Mouse (Mus musculus): ENCODE results near the gene Gm20388. TPM values are rescaled to one million over a fixed set of nuclear protein-coding genes. Genes with fewer than 3 reads are reported as not detected.
A peak's percentile ranks its signal among the peaks of the same experiment; 100 is the strongest.

The Gm20388 gene
- polyA plus RNA-seq, 1 experiment from 2014 or later: 4.4 TPM

GRCm38 (mm10) chr8:122003646-122004045 lies 2093.0 kb downstream of the Gm20388 start:
- H3K9ac ChIP-seq (replicated peaks): no peak overlapping the region
- 82% methylated on average over 8 of the region's 8 CpGs for WGBS
- H3K27me3 ChIP-seq: no peaks in the 10 kb centered on the region
- peak overlapping the region; percentile 49; the same call in 1 of the 2 replicates for H3K27ac ChIP-seq
- no peak for ATAC-seq
- H3K4me2 ChIP-seq (replicated peaks): no peak overlapping the region
- H3K36me3 ChIP-seq: peaks cover 83% of the 10 kb centered on the region
- peaks cover 7% of the 10 kb centered on the region for H3K4me1 ChIP-seq (replicated peaks)
- no peaks in the 10 kb centered on the region for H3K9me3 ChIP-seq
- H3K4me3 ChIP-seq (replicated peaks): no peak overlapping the region

GRCm38 (mm10) chr8:122004131-122004530 lies 2093.5 kb downstream of the Gm20388 start:
- H3K36me3 ChIP-seq: peaks cover 83% of the 10 kb centered on the region
- no peak for ATAC-seq
- H3K4me2 ChIP-seq (replicated peaks): no peak overlapping the region
- 81% methylated on average over 5 of the region's 5 CpGs for WGBS
- H3K27ac ChIP-seq: peak overlapping the region; percentile 49; the same call in 1 of the 2 replicates
- 0 out of 2 replicates have a peak overlapping the region, but pooled peaks have one; percentile 32 for H3K9ac ChIP-seq (replicated peaks)
- H3K4me1 ChIP-seq (replicated peaks): peaks cover 7% of the 10 kb centered on the region
- H3K4me3 ChIP-seq (replicated peaks): no peak overlapping the region
- H3K27me3 ChIP-seq: no peaks in the 10 kb centered on the region
- no peaks in the 10 kb centered on the region for H3K9me3 ChIP-seq

- no peaks in the 10 kb centered on the region for H3K9me3 ChIP-seq
- H3K27me3 ChIP-seq: no peaks in the 10 kb centered on the region
- no peak overlapping the region for H3K27ac ChIP-seq
- peaks cover 77% of the 10 kb centered on the region for H3K36me3 ChIP-seq
- peaks cover 7% of the 10 kb centered on the region for H3K4me1 ChIP-seq (replicated peaks)
- 82% methylated on average over 25 of the region's 25 CpGs for WGBS
- H3K4me3 ChIP-seq (replicated peaks): no peak overlapping the region
- ATAC-seq: 0 out of 2 replicates have a peak, but pooled peaks have one; percentile 20
- no peak overlapping the region for H3K4me2 ChIP-seq (replicated peaks)
- no peak overlapping the region for H3K9ac ChIP-seq (replicated peaks)
These were observed 2095.0 kb downstream of the Gm20388 start for GRCm38 (mm10) chr8:122005422-122006204.

GRCm38 (mm10) chr8:122006688-122007484 lies 2096.2 kb downstream of the Gm20388 start:
- Histone ChIP-seq H3K9ac (replicated peaks) (no peak overlapping the region), H3K4me3 (replicated peaks) (no peak overlapping the region), H3K27me3 (no peaks in the 10 kb centered on the region), H3K4me2 (replicated peaks) (no peak overlapping the region), H3K36me3 (peaks cover 73% of the 10 kb centered on the region), H3K4me1 (replicated peaks) (peaks cover 7% of the 10 kb centered on the region), H3K9me3 (no peaks in the 10 kb centered on the region), H3K27ac (no peak overlapping the region)
- 85% methylated on average over 13 of the region's 13 CpGs for WGBS
- no peak for ATAC-seq

- no peak for ATAC-seq
- Histone ChIP-seq H3K4me3 (replicated peaks) (no peak overlapping the region), H3K27me3 (no peaks in the 10 kb centered on the region), H3K36me3 (peaks cover 69% of the 10 kb centered on the region), H3K4me1 (replicated peaks) (peaks cover 7% of the 10 kb centered on the region), H3K27ac (no peak overlapping the region), H3K9me3 (no peaks in the 10 kb centered on the region), H3K9ac (replicated peaks) (no peak overlapping the region), H3K4me2 (replicated peaks) (no peak overlapping the region)
- 92% methylated on average over 5 of the region's 5 CpGs for WGBS
These were observed 2097.8 kb downstream of the Gm20388 start for GRCm38 (mm10) chr8:122008395-122008794.

GRCm38 (mm10) chr8:122010638-122011037 lies 2100.0 kb downstream of the Gm20388 start:
- no peak overlapping the region for H3K27ac ChIP-seq
- no peak for ATAC-seq
- no peak overlapping the region for H3K9ac ChIP-seq (replicated peaks)
- no peaks in the 10 kb centered on the region for H3K9me3 ChIP-seq
- WGBS: 94% methylated on average over 5 of the region's 5 CpGs
- H3K4me3 ChIP-seq (replicated peaks): no peak overlapping the region
- no peaks in the 10 kb centered on the region for H3K27me3 ChIP-seq
- peaks cover 64% of the 10 kb centered on the region for H3K36me3 ChIP-seq
- H3K4me1 ChIP-seq (replicated peaks): no peaks in the 10 kb centered on the region
- no peak overlapping the region for H3K4me2 ChIP-seq (replicated peaks)

- Histone ChIP-seq H3K9ac (replicated peaks) (no peak overlapping the region), H3K27me3 (no peaks in the 10 kb centered on the region), H3K9me3 (no peaks in the 10 kb centered on the region), H3K4me1 (replicated peaks) (no peaks in the 10 kb centered on the region), H3K27ac (no peak overlapping the region), H3K4me2 (replicated peaks) (no peak overlapping the region), H3K4me3 (replicated peaks) (no peak overlapping the region), H3K36me3 (peaks cover 62% of the 10 kb centered on the region)
- no peak for ATAC-seq
- WGBS: 67% methylated on average over 7 of the region's 7 CpGs
These were observed 2100.5 kb downstream of the Gm20388 start for GRCm38 (mm10) chr8:122011066-122011588.

- H3K27me3 ChIP-seq: no peaks in the 10 kb centered on the region
- H3K9ac ChIP-seq (replicated peaks): no peak overlapping the region
- WGBS: 49% methylated on average over 3 of the region's 3 CpGs
- H3K27ac ChIP-seq: no peak overlapping the region
- no peaks in the 10 kb centered on the region for H3K4me1 ChIP-seq (replicated peaks)
- no peaks in the 10 kb centered on the region for H3K9me3 ChIP-seq
- H3K36me3 ChIP-seq: peaks cover 58% of the 10 kb centered on the region
- H3K4me3 ChIP-seq (replicated peaks): no peak overlapping the region
- no peak overlapping the region for H3K4me2 ChIP-seq (replicated peaks)
- ATAC-seq: no peak
These were observed 2104.0 kb downstream of the Gm20388 start for GRCm38 (mm10) chr8:122014606-122015005.

- no peak overlapping the region for H3K4me2 ChIP-seq (replicated peaks)
- no peaks in the 10 kb centered on the region for H3K27me3 ChIP-seq
- no peak overlapping the region for H3K9ac ChIP-seq (replicated peaks)
- WGBS: 87% methylated on average over 22 of the region's 22 CpGs
- H3K4me3 ChIP-seq (replicated peaks): no peak overlapping the region
- H3K9me3 ChIP-seq: no peaks in the 10 kb centered on the region
- H3K4me1 ChIP-seq (replicated peaks): 0 out of 2 replicates have a peak, but pooled peaks cover 3% of the 10 kb centered on the region
- peaks cover 58% of the 10 kb centered on the region for H3K36me3 ChIP-seq
- H3K27ac ChIP-seq: no peak overlapping the region
- no peak for ATAC-seq
These were observed 2107.6 kb downstream of the Gm20388 start for GRCm38 (mm10) chr8:122018046-122018831.

- H3K4me1 ChIP-seq (replicated peaks): 0 out of 2 replicates have a peak, but pooled peaks cover 3% of the 10 kb centered on the region
- no peaks in the 10 kb centered on the region for H3K27me3 ChIP-seq
- 93% methylated on average over 1 of the region's 1 CpGs for WGBS
- H3K27ac ChIP-seq: no peak overlapping the region
- no peak overlapping the region for H3K4me2 ChIP-seq (replicated peaks)
- no peak for ATAC-seq
- no peak overlapping the region for H3K4me3 ChIP-seq (replicated peaks)
- H3K36me3 ChIP-seq: peaks cover 60% of the 10 kb centered on the region
- no peak overlapping the region for H3K9ac ChIP-seq (replicated peaks)
- no peaks in the 10 kb centered on the region for H3K9me3 ChIP-seq
These were observed 2108.5 kb downstream of the Gm20388 start for GRCm38 (mm10) chr8:122019162-122019561.

- Histone ChIP-seq H3K9me3 (no peaks in the 10 kb centered on the region), H3K27me3 (no peaks in the 10 kb centered on the region), H3K27ac (no peak overlapping the region), H3K4me3 (replicated peaks) (no peak overlapping the region), H3K36me3 (peaks cover 67% of the 10 kb centered on the region), H3K4me1 (replicated peaks) (0 out of 2 replicates have a peak, but pooled peaks cover 3% of the 10 kb centered on the region), H3K4me2 (replicated peaks) (no peak overlapping the region), H3K9ac (replicated peaks) (no peak overlapping the region)
- WGBS: 87% methylated on average over 8 of the region's 8 CpGs
- no peak for ATAC-seq
These were observed 2109.6 kb downstream of the Gm20388 start for GRCm38 (mm10) chr8:122020050-122020771.

Measured in midbrain, embryonic 13.5 days (tissue).